Mouse (Mus musculus) T-helper 1 cell (primary cell): ENCODE results near the gene Dpysl5.
"Not testable (repeated sequence)": the region's sequence is repeated elsewhere in the genome, so short reads cannot be mapped to it uniquely, and the experiment has no call there.

Source experiments
- in situ Hi-C: fragments of 300-600 bp; cut with MboI, MseI; formaldehyde crosslinking; loops from one replicate; pipeline ENCODE4 v1.15.1; 2025; ENCODE audit warnings: high pct_unique_total_duplicates

The Dpysl5 gene

GRCm38 (mm10) chr5:30711147-30712001, at the start of gene Dpysl5:
Gene Dpysl5 (plus strand): TSS chr5:30711564.
- in situ Hi-C loops, result loop anchor here (5.0 kb wide), 1 partner anchor 86 kb away; no protein-coding TSS in a partner anchor

GRCm38 (mm10) chr5:30665360-30665759, 46.0 kb upstream of the Dpysl5 start:
- in situ Hi-C loops, result loop anchor here (10.0 kb wide), 1 partner anchor 431 kb away; the partner anchor contains the start of gene Selenoi

GRCm38 (mm10) chr5:30665968-30666367, 45.4 kb upstream of the Dpysl5 start:
- in situ Hi-C loops, result loop anchor here (10.0 kb wide), 1 partner anchor 431 kb away; the partner anchor contains the start of gene Selenoi

GRCm38 (mm10) chr5:30666391-30667195, 44.8 kb upstream of the Dpysl5 start, which contains the start of gene Cenpa:
Gene Cenpa (plus strand): TSS chr5:30666777.
- in situ Hi-C loops, result loop anchor here (10.0 kb wide), 1 partner anchor 432 kb away; the partner anchor contains the start of gene Selenoi

- in situ Hi-C loops, result loop anchor here (10.0 kb wide), 1 partner anchor 432 kb away; the partner anchor contains the start of gene Selenoi
These were observed 44.1 kb upstream of the Dpysl5 start for GRCm38 (mm10) chr5:30667215-30667614.

GRCm38 (mm10) chr5:30667686-30668085, 43.7 kb upstream of the Dpysl5 start:
- in situ Hi-C loops, result loop anchor here (10.0 kb wide), 1 partner anchor 433 kb away; the partner anchor contains the start of gene Selenoi

- in situ Hi-C loops, result loop anchor here (10.0 kb wide), 1 partner anchor 434 kb away; the partner anchor contains the start of gene Selenoi
These were observed 42.5 kb upstream of the Dpysl5 start for GRCm38 (mm10) chr5:30668637-30669495.

GRCm38 (mm10) chr5:30669496-30669830, 41.9 kb upstream of the Dpysl5 start:
- in situ Hi-C loops, result loop anchor here (10.0 kb wide), 1 partner anchor 435 kb away; the partner anchor contains the start of gene Selenoi

GRCm38 (mm10) chr5:30670091-30670490, 41.3 kb upstream of the Dpysl5 start:
- in situ Hi-C loops, result no loop called here

GRCm38 (mm10) chr5:30674001-30674400, 37.4 kb upstream of the Dpysl5 start:
- in situ Hi-C loops, result no loop called here

- in situ Hi-C loops, result no loop called here
These were observed 34.6 kb upstream of the Dpysl5 start for GRCm38 (mm10) chr5:30676800-30677199.

GRCm38 (mm10) chr5:30678069-30678468, 33.3 kb upstream of the Dpysl5 start:
- in situ Hi-C loops, result not testable (repeated sequence)

- in situ Hi-C loops, result no loop called here
These were observed 32.6 kb upstream of the Dpysl5 start for GRCm38 (mm10) chr5:30678722-30679296.

GRCm38 (mm10) chr5:30679593-30679992, 31.8 kb upstream of the Dpysl5 start:
- in situ Hi-C loops, result no loop called here

- in situ Hi-C loops, result no loop called here
These were observed 29.4 kb upstream of the Dpysl5 start for GRCm38 (mm10) chr5:30681970-30682369.

GRCm38 (mm10) chr5:30682967-30683600, 28.3 kb upstream of the Dpysl5 start:
- in situ Hi-C loops, result no loop called here

GRCm38 (mm10) chr5:30683993-30684392, 27.4 kb upstream of the Dpysl5 start:
- in situ Hi-C loops, result no loop called here

- in situ Hi-C loops, result no loop called here
These were observed 24.6 kb upstream of the Dpysl5 start for GRCm38 (mm10) chr5:30686781-30687180.

- in situ Hi-C loops, result no loop called here
These were observed 10.9 kb upstream of the Dpysl5 start for GRCm38 (mm10) chr5:30700361-30701000.

GRCm38 (mm10) chr5:30701373-30701772, 10.0 kb upstream of the Dpysl5 start:
- in situ Hi-C loops, result not testable (repeated sequence)
